Comparison of ENCODE assay signal across 10 mouse cellular contexts in genomic region chr10:127663590-127663989, GRCm38 (mm10). TPM values are rescaled to one million over a fixed set of nuclear protein-coding genes. Genes with fewer than 3 reads are reported as not detected.
DNase-seq lines count a peak whose midpoint lies in the region; ATAC-seq and TF ChIP-seq lines count a peak whose summit lies in the region.
"Had no signal": no experiment of that assay in that cellular context is flagged by ENCODE, and none has a peak within 500 bp of the region (broad histone marks: within the 10 kb centered on the region; RNA-seq: fewer than 3 reads in every experiment).

No protein-coding gene starts in this region.

- no peak for DNase-seq in cerebellum, adult 2 months
- no peak for DNase-seq in cerebellum, adult 8-10 months
- DNase-seq in kidney, postnatal 14 days = no peak
- DNase-seq in 3T3-L1 (ENCODE audit: low read depth, low spot score) = peak; percentile 64
- no peak for DNase-seq in urinary bladder, adult 2 months (ENCODE audit: low spot score)
- DNase-seq: spleen, adult 18-20 months had no signal

- no peak for ATAC-seq in kidney, embryonic 14.5 days (ENCODE audit: low FRiP score, low TSS enrichment)
- ATAC-seq in intestine, embryonic 16.5 days = no peak
- ATAC-seq in megakaryocyte progenitor cell, adult 5-6 weeks (replicated peaks; ENCODE audit: poor library complexity) = no peak

- no peaks in the 10 kb centered on the region for H3K9me3 ChIP-seq in kidney, embryonic 14.5 days (ENCODE audit: control insufficient read depth, low read length)
- no peaks in the 10 kb centered on the region for H3K9me3 ChIP-seq in intestine, embryonic 16.5 days (ENCODE audit: control insufficient read depth, low read length)
- H3K9me3 ChIP-seq: hindbrain, embryonic 13.5 days had no signal

- peak overlapping the region; percentile 39 for H3K4me3 ChIP-seq in cerebellum, adult 2 months (replicated peaks; ENCODE audit: insufficient read depth, low read depth, low read length)
- H3K4me3 ChIP-seq in kidney, embryonic 14.5 days (ENCODE audit: low read length) = no peak overlapping the region
- H3K4me3 ChIP-seq in intestine, embryonic 16.5 days (ENCODE audit: low read length) = no peak overlapping the region

- peaks cover 22% of the 10 kb centered on the region for H3K4me1 ChIP-seq in cerebellum, adult 2 months (ENCODE audit: control insufficient read depth, insufficient read depth, low read length)
- H3K4me1 ChIP-seq in kidney, embryonic 14.5 days (ENCODE audit: control insufficient read depth, insufficient read depth, low read length) = peaks cover 63% of the 10 kb centered on the region
- H3K4me1 ChIP-seq in intestine, embryonic 16.5 days (ENCODE audit: control insufficient read depth, insufficient read depth, low read length) = peaks cover 64% of the 10 kb centered on the region

- peak overlapping the region; percentile 34; the same call in 1 of the 2 replicates for H3K9ac ChIP-seq in kidney, embryonic 14.5 days (ENCODE audit: low read depth, low read length)
- 0 out of 2 replicates have a peak overlapping the region, but pooled peaks have one; percentile 18 for H3K9ac ChIP-seq in intestine, embryonic 16.5 days (ENCODE audit: low read depth, low read length)
- H3K9ac ChIP-seq: hindbrain, embryonic 13.5 days had no signal

- TF ChIP-seq POLR2A in cerebellum, adult 2 months (IDR thresholded peaks at IDR 0.05; ENCODE audit: borderline replicate concordance, insufficient read depth, low read length) = 0 out of 2 replicates have a peak, but pooled peaks have one; percentile 7

- no peak overlapping the region; the same call in 1 of the 2 replicates for H3K27ac ChIP-seq in cerebellum, adult 2 months (ENCODE audit: insufficient read depth, low read length)
- no peak overlapping the region for H3K27ac ChIP-seq in kidney, embryonic 14.5 days (ENCODE audit: low read depth, low read length)
- H3K27ac ChIP-seq in intestine, embryonic 16.5 days (ENCODE audit: low read length) = no peak overlapping the region; the same call in 1 of the 2 replicates
- H3K27ac ChIP-seq: hindbrain, embryonic 13.5 days had no signal

- peaks cover 50% of the 10 kb centered on the region for H3K36me3 ChIP-seq in kidney, embryonic 14.5 days (ENCODE audit: control insufficient read depth, insufficient read depth, low read length)
- H3K36me3 ChIP-seq in intestine, embryonic 16.5 days (ENCODE audit: control insufficient read depth, insufficient read depth, low read length) = peaks cover 6% of the 10 kb centered on the region; the same call in 1 of the 2 replicates
- H3K36me3 ChIP-seq: hindbrain, embryonic 13.5 days had no signal

- no peaks in the 10 kb centered on the region for H3K27me3 ChIP-seq in cerebellum, adult 2 months (ENCODE audit: control insufficient read depth, insufficient read depth, low read length)
- H3K27me3 ChIP-seq in kidney, embryonic 14.5 days (ENCODE audit: control insufficient read depth, insufficient read depth, low read length) = no peaks in the 10 kb centered on the region
- no peaks in the 10 kb centered on the region for H3K27me3 ChIP-seq in intestine, embryonic 16.5 days (replicated peaks; ENCODE audit: control insufficient read depth, insufficient read depth, low read length)

- H3K4me2 ChIP-seq in kidney, embryonic 14.5 days (replicated peaks; ENCODE audit: low read depth, low read length) = peak overlapping the region; percentile 65
- no peak overlapping the region for H3K4me2 ChIP-seq in intestine, embryonic 16.5 days (ENCODE audit: low read depth, low read length)

- TF ChIP-seq CTCF in cerebellum, adult 2 months (IDR thresholded peaks at IDR 0.05; ENCODE audit: borderline replicate concordance, insufficient read depth, low read depth, low read length) = no peak

- WGBS in cerebellum, adult 2 months = 26% methylated on average over 5 of the region's 5 CpGs
- WGBS in kidney, embryonic 14.5 days = 33% methylated on average over 5 of the region's 5 CpGs
- WGBS in intestine, embryonic 16.5 days = 30% methylated on average over 5 of the region's 5 CpGs

RNA-seq across cellular contexts. Expression of gene Nemp1, which starts 3.1 kb away (rescaled TPM):
- polyA plus RNA-seq in cerebellum, adult 2 months (2012; rRNA removed) = 6.7 and 9.0 TPM in 2 replicates
- polyA plus RNA-seq in kidney, embryonic 14.5 days (2014; fragmentation: Nextera tagmentation; extraction: Ambion mirVana) = 7.6 and 12.4 TPM in 2 replicates
- 4.8 and 5.9 TPM in 2 replicates for polyA plus RNA-seq in intestine, embryonic 16.5 days (2015; fragmentation: Nextera tagmentation; extraction: Ambion mirVana)
- 15.7 and 19.8 TPM in 2 replicates for total RNA-seq in megakaryocyte progenitor cell, adult 5-6 weeks (2015)
- 17.8 and 25.3 TPM in 2 replicates for total RNA-seq in megakaryocyte progenitor cell, adult 5-6 weeks (2017)
- 8.3 and 9.1 TPM in 2 replicates for polyA plus RNA-seq in urinary bladder, adult 2 months (2012; rRNA removed)

RNA-seq across cellular contexts. Expression of gene Nab2, which starts 4.8 kb away (rescaled TPM):
- 59.2 and 69.9 TPM in 2 replicates for polyA plus RNA-seq in cerebellum, adult 2 months (2012; rRNA removed)
- polyA plus RNA-seq in kidney, embryonic 14.5 days (2014; fragmentation: Nextera tagmentation; extraction: Ambion mirVana) = 19.0 and 19.8 TPM in 2 replicates
- polyA plus RNA-seq in intestine, embryonic 16.5 days (2015; fragmentation: Nextera tagmentation; extraction: Ambion mirVana) = 7.5 and 8.4 TPM in 2 replicates
- 2.4 and 2.6 TPM in 2 replicates for total RNA-seq in megakaryocyte progenitor cell, adult 5-6 weeks (2015)
- total RNA-seq in megakaryocyte progenitor cell, adult 5-6 weeks (2017) = 3.4 and 5.2 TPM in 2 replicates
- polyA plus RNA-seq in urinary bladder, adult 2 months (2012; rRNA removed) = 27.5 and 29.1 TPM in 2 replicates

RNA-seq across cellular contexts. Expression of gene Stat6, which starts 20.8 kb away (rescaled TPM):
- 8.7 TPM in 2 replicates for polyA plus RNA-seq in cerebellum, adult 2 months (2012; rRNA removed)
- 14.0 and 18.9 TPM in 2 replicates for polyA plus RNA-seq in kidney, embryonic 14.5 days (2014; fragmentation: Nextera tagmentation; extraction: Ambion mirVana)
- 46.8 and 49.3 TPM in 2 replicates for polyA plus RNA-seq in intestine, embryonic 16.5 days (2015; fragmentation: Nextera tagmentation; extraction: Ambion mirVana)
- total RNA-seq in megakaryocyte progenitor cell, adult 5-6 weeks (2015) = 27.3 and 29.6 TPM in 2 replicates
- 38.9 and 42.7 TPM in 2 replicates for total RNA-seq in megakaryocyte progenitor cell, adult 5-6 weeks (2017)
- 78.1 and 88.7 TPM in 2 replicates for polyA plus RNA-seq in urinary bladder, adult 2 months (2012; rRNA removed)

RNA-seq across cellular contexts. Expression of gene Myo1a, which starts 41.4 kb away (rescaled TPM):
- polyA plus RNA-seq in cerebellum, adult 2 months (2012; rRNA removed) = 1.2 and 1.6 TPM in 2 replicates
- polyA plus RNA-seq in kidney, embryonic 14.5 days (2014; fragmentation: Nextera tagmentation; extraction: Ambion mirVana) = 0.20 and 0.45 TPM in 2 replicates
- polyA plus RNA-seq in intestine, embryonic 16.5 days (2015; fragmentation: Nextera tagmentation; extraction: Ambion mirVana) = 53.8 and 61.2 TPM in 2 replicates
- 0.15 TPM in 1 of 2 replicates, not detected in the other for total RNA-seq in megakaryocyte progenitor cell, adult 5-6 weeks (2015)
- 0.03 and 0.37 TPM in 2 replicates for total RNA-seq in megakaryocyte progenitor cell, adult 5-6 weeks (2017)
- polyA plus RNA-seq in urinary bladder, adult 2 months (2012; rRNA removed) = 0.22 and 0.39 TPM in 2 replicates

RNA-seq across cellular contexts. Expression of gene Lrp1, which starts 42.6 kb away (rescaled TPM):
- 346 and 366 TPM in 2 replicates for polyA plus RNA-seq in cerebellum, adult 2 months (2012; rRNA removed)
- 44.2 and 54.9 TPM in 2 replicates for polyA plus RNA-seq in kidney, embryonic 14.5 days (2014; fragmentation: Nextera tagmentation; extraction: Ambion mirVana)
- 64.6 and 67.0 TPM in 2 replicates for polyA plus RNA-seq in intestine, embryonic 16.5 days (2015; fragmentation: Nextera tagmentation; extraction: Ambion mirVana)
- total RNA-seq in megakaryocyte progenitor cell, adult 5-6 weeks (2015) = 9.8 and 10.0 TPM in 2 replicates
- 4.5 and 7.3 TPM in 2 replicates for total RNA-seq in megakaryocyte progenitor cell, adult 5-6 weeks (2017)
- polyA plus RNA-seq in urinary bladder, adult 2 months (2012; rRNA removed) = 242 and 366 TPM in 2 replicates
